Mouse (Mus musculus) B cell, adult (primary cell): ENCODE results near the gene Emp3. TPM values are rescaled to one million over a fixed set of nuclear protein-coding genes. Genes with fewer than 3 reads are reported as not detected.

Source experiments
- total RNA-seq: library from RNA; stranded (reverse); gene quantifications from 4 replicates; pipeline ENCODE4 v1.2.4, GENCODE M21; 2023; ENCODE audit not compliant: inconsistent age

Emp3 gene
- total RNA-seq, result 184 to 230 TPM (median 195 TPM) in 4 replicates

GRCm38 (mm10) chr7:45921242-45921621 is at the start of gene Emp3:
Gene Emp3, minus strand, starts transcription at chr7:45921404.

GRCm38 (mm10) chr7:45923762-45924428 is 2.7 kb upstream of the Emp3 start, which contains the start of gene Ccdc114:
Gene Ccdc114, plus strand, starts transcription at chr7:45924072.

GRCm38 (mm10) chr7:45896517-45897257 is 24.5 kb downstream of the Emp3 start, which contains the start of the genes Syngr4 and Tmem143:
Gene Syngr4, minus strand, starts transcription at chr7:45896714.
Gene Tmem143, plus strand, starts transcription at chr7:45896941.

GRCm38 (mm10) chr7:45878278-45878677 is 42.9 kb downstream of the Emp3 start, which contains the start of gene Grin2d:
Gene Grin2d, minus strand, starts transcription at chr7:45878378.

GRCm38 (mm10) chr7:45872624-45873023 is 48.6 kb downstream of the Emp3 start, which contains the start of gene Kdelr1:
Gene Kdelr1, plus strand, starts transcription at chr7:45872772.

Other genes with a start within 250 kb of the Emp3 start
- 0.42 TPM in 1 of 4 replicates, not detected in the others for gene Ntn5, start 237.4 kb downstream of the Emp3 start, total RNA-seq
- 0.27 TPM in 1 of 4 replicates, not detected in the others for gene Sec1, start 227.0 kb downstream of the Emp3 start, total RNA-seq
- not detected in 4 replicates for gene Car11, start 221.6 kb downstream of the Emp3 start, total RNA-seq
- 17.8 to 20.5 TPM (median 19.0 TPM) in 4 replicates for gene Dbp, start 216.3 kb downstream of the Emp3 start, total RNA-seq
- 2,003 to 2,338 TPM (median 2,227 TPM) in 4 replicates for gene Rpl18, start 205.9 kb downstream of the Emp3 start, total RNA-seq
- gene Sphk2, start 203.4 kb downstream of the Emp3 start, total RNA-seq, result 30.8 to 37.6 TPM (median 33.8 TPM) in 4 replicates
- 0.77 to 1.7 TPM (median 1.3 TPM) in 4 replicates for gene Fam83e, start 200.2 kb downstream of the Emp3 start, total RNA-seq
- gene Spaca4, start 195.6 kb downstream of the Emp3 start, total RNA-seq, result not detected in 4 replicates
- gene Lmtk3, start 137.7 kb downstream of the Emp3 start, total RNA-seq, result 0.19 to 0.27 TPM (median 0.21 TPM) in 3 of 4 replicates, not detected in the other
- 1.3 to 1.9 TPM in 2 of 4 replicates, not detected in the others for gene Sult2b1, start 136.7 kb downstream of the Emp3 start, total RNA-seq
- gene Cyth2, start 106.8 kb downstream of the Emp3 start, total RNA-seq, result 136 to 151 TPM (median 143 TPM) in 4 replicates
- 1.8 to 5.1 TPM (median 3.7 TPM) in 4 replicates for gene Kcnj14, start 96.6 kb downstream of the Emp3 start, total RNA-seq
- gene Grwd1, start 90.5 kb downstream of the Emp3 start, total RNA-seq, result 26.1 to 38.5 TPM (median 31.5 TPM) in 4 replicates
- 58.3 to 59.3 TPM (median 58.7 TPM) in 4 replicates for gene Kdelr1, start 48.6 kb downstream of the Emp3 start, total RNA-seq
- gene Grin2d, start 43.0 kb downstream of the Emp3 start, total RNA-seq, result 0.29 to 0.55 TPM (median 0.35 TPM) in 4 replicates
- not detected in 4 replicates for gene Syngr4, start 24.7 kb downstream of the Emp3 start, total RNA-seq
- 5.5 to 10.0 TPM (median 7.1 TPM) in 4 replicates for gene Tmem143, start 24.5 kb downstream of the Emp3 start, total RNA-seq
- gene Ccdc114, start 2.7 kb upstream of the Emp3 start, total RNA-seq, result 5.8 to 10.9 TPM (median 8.7 TPM) in 4 replicates
- not detected in 4 replicates for gene Abcc6, start 108.9 kb upstream of the Emp3 start, total RNA-seq
- 39.4 to 45.3 TPM (median 42.4 TPM) in 4 replicates for gene Nomo1, start 112.3 kb upstream of the Emp3 start, total RNA-seq
- gene Kcnj11, start 179.4 kb upstream of the Emp3 start, total RNA-seq, result not detected in 4 replicates